In the genomic region with DNA sequence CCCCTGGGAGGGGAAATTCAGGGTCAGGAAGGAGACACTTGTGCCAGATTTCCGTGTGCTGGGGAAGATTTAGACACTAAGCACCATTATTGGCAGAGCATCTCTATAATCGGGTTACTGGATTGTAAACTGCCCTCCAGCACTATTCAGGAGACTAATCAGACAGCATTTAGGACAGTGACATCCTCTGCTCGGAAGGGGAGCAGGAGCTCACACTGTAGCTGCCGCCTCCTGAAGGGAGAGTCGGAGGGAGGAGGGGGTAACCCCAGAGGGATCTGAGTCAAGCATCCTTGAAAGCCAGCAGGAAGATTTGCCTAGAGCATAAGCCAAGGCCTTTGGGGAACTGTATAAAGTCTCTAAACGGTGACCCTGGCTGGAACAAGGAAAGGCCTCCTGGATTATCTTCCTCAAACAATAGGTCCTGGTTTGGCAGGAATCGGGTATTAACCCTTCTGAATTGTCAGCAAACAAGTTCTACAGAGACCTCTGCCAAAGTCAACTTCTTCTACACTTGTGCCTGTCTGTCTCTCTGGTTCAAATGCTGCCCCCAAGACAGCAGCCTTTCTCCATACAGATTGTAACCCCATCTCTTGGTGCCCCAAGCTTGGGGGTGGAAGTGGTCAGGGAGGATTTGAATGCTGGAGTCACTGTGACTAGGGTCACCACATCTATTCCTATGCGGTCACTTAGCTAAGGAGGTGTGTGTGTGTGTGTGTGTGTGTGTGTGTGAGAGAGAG, we compare ENCODE assay signal across 12 mouse cellular contexts.
DNase-seq lines count a peak whose midpoint lies in the region; ATAC-seq lines count a peak whose summit lies in the region.
"Had no signal": no experiment of that assay in that cellular context is flagged by ENCODE, and none has a peak within 500 bp of the region (broad histone marks: within the 10 kb centered on the region; RNA-seq: fewer than 3 reads in every experiment).

No protein-coding gene starts in this region.

- no peaks in the 10 kb centered on the region for H3K27me3 ChIP-seq in heart, embryonic 13.5 days (replicated peaks)
- H3K27me3 ChIP-seq in heart, embryonic 11.5 days (ENCODE audit: control insufficient read depth, insufficient read depth, low read length) = no peaks in the 10 kb centered on the region
- no peaks in the 10 kb centered on the region for H3K27me3 ChIP-seq in midbrain, embryonic 15.5 days (replicated peaks)
- H3K27me3 ChIP-seq: CH12.LX had no signal

- no peak overlapping the region for H3K4me3 ChIP-seq in heart, embryonic 13.5 days
- H3K4me3 ChIP-seq in heart, embryonic 11.5 days (ENCODE audit: low read depth, low read length) = no peak overlapping the region
- no peak overlapping the region for H3K4me3 ChIP-seq in midbrain, embryonic 15.5 days

- peak overlapping the region; percentile 41; the same call in 1 of the 2 replicates for H3K27ac ChIP-seq in heart, embryonic 13.5 days (replicated peaks)
- H3K27ac ChIP-seq in heart, embryonic 11.5 days (ENCODE audit: low read depth, low read length) = no peak overlapping the region
- peak overlapping the region; percentile 30; the same call in 1 of the 2 replicates for H3K27ac ChIP-seq in midbrain, embryonic 15.5 days
- H3K27ac ChIP-seq: liver, embryonic 14.5 days had no signal

- WGBS in heart, embryonic 13.5 days = 50% methylated on average over 8 of the region's 8 CpGs
- WGBS in heart, embryonic 11.5 days (ENCODE audit: insufficient replicate concordance) = 60% methylated on average over 8 of the region's 8 CpGs
- WGBS in midbrain, embryonic 15.5 days = 22% methylated on average over 8 of the region's 8 CpGs

- DNase-seq in MN1 (ENCODE audit: low spot score) = peak; percentile 86
- peak; percentile 68 for DNase-seq in adrenal gland, postnatal 10 days
- no peak for DNase-seq in testis, postnatal 14 days (ENCODE audit: low spot score)
- DNase-seq in spleen, postnatal 4 days (ENCODE audit: low spot score in 2 of 2) = no peak
- DNase-seq in urinary bladder, adult 18-20 months (ENCODE audit: low spot score in 2 of 2) = no peak
- DNase-seq: cerebellum, adult 2 months; kidney, postnatal 10 days had no signal

- H3K9me3 ChIP-seq in heart, embryonic 13.5 days = no peaks in the 10 kb centered on the region
- H3K9me3 ChIP-seq in heart, embryonic 11.5 days (replicated peaks; ENCODE audit: control insufficient read depth, low read length) = no peaks in the 10 kb centered on the region
- no peaks in the 10 kb centered on the region for H3K9me3 ChIP-seq in midbrain, embryonic 15.5 days

- no peak overlapping the region for H3K4me2 ChIP-seq in heart, embryonic 13.5 days
- no peak overlapping the region for H3K4me2 ChIP-seq in heart, embryonic 11.5 days
- H3K4me2 ChIP-seq in midbrain, embryonic 15.5 days = no peak overlapping the region

- no peak for ATAC-seq in heart, embryonic 13.5 days (ENCODE audit: extremely low read depth, insufficient number of reproducible peaks, low FRiP score, low TSS enrichment)
- ATAC-seq in heart, embryonic 11.5 days (replicated peaks; ENCODE audit: insufficient number of reproducible peaks, low FRiP score, low TSS enrichment) = no peak
- no peak for ATAC-seq in midbrain, embryonic 15.5 days (replicated peaks)

- peaks cover 11% of the 10 kb centered on the region for H3K36me3 ChIP-seq in heart, embryonic 13.5 days
- H3K36me3 ChIP-seq in heart, embryonic 11.5 days (ENCODE audit: control insufficient read depth, insufficient read depth, low read length) = no peaks in the 10 kb centered on the region
- H3K36me3 ChIP-seq in midbrain, embryonic 15.5 days (replicated peaks) = no peaks in the 10 kb centered on the region

- H3K9ac ChIP-seq in heart, embryonic 13.5 days = no peak overlapping the region
- no peak overlapping the region for H3K9ac ChIP-seq in heart, embryonic 11.5 days (ENCODE audit: low read depth, low read length)
- H3K9ac ChIP-seq in midbrain, embryonic 15.5 days = no peak overlapping the region
- H3K9ac ChIP-seq: liver, embryonic 14.5 days had no signal

- H3K4me1 ChIP-seq in heart, embryonic 13.5 days = peaks cover 12% of the 10 kb centered on the region
- H3K4me1 ChIP-seq in heart, embryonic 11.5 days (ENCODE audit: control insufficient read depth, insufficient read depth, low read length) = no peaks in the 10 kb centered on the region
- H3K4me1 ChIP-seq in midbrain, embryonic 15.5 days = peaks cover 32% of the 10 kb centered on the region

Comparison
In these comparisons a context has a peak if more than half of its experiments do, and no peak if none do; other contexts are left out.
1. DNase-seq: peak in MN1 (single experiment) and adrenal gland, postnatal 10 days (single experiment); none in testis, postnatal 14 days (single experiment), spleen, postnatal 4 days (0 of 2) and urinary bladder, adult 18-20 months (0 of 2).